Mouse (Mus musculus): ENCODE measurements at regions not wholly inside any gene's neighbourhood (a gene's known extent, or its start where the extent isn't known, plus 50 kb on each side); places are given as distances from the start of the nearest gene placed in this dataset.

DNA sequence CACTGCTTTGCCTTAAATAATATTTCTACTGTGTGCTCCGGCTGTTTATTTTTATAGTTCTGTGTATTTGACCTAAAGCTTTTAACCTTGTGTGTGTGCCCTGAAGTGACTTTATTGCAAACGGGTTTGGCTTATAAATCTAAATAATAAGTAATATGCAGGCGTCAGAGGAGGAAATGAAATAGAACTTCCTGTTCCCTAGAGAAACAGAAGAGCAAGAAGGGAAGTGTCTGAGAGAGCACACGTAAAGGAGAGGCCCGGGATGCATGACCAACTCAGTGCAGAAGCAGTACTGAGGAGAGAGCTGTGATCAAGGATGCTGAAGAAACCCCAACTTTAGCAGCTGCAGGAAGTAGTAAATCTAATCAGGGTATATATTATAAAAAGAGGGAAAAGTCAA is 176.4 kb downstream of the Trib2 start:
- Histone ChIP-seq H3K27ac (ENCODE audit: low read depth) (no peak overlapping the region), H3K36me3 (replicated peaks; ENCODE audit: control insufficient read depth, insufficient read depth, low read length) (no peaks in the 10 kb centered on the region), H3K9ac (replicated peaks; ENCODE audit: low read depth, low read length) (no peak overlapping the region), H3K4me3 (ENCODE audit: low read depth, low read length) (no peak overlapping the region), H3K4me1 (ENCODE audit: control insufficient read depth, insufficient read depth) (peaks cover 5% of the 10 kb centered on the region; the same call in 1 of the 2 replicates), H3K27me3 (ENCODE audit: control insufficient read depth, insufficient read depth, low read length) (no peaks in the 10 kb centered on the region), H3K4me2 (ENCODE audit: low read depth, low read length) (no peak overlapping the region), H3K9me3 (replicated peaks; ENCODE audit: control insufficient read depth, low read length) (no peaks in the 10 kb centered on the region)
- ATAC-seq (ENCODE audit: insufficient read depth, low read depth), result no peak
- no peak for DNase-seq (ENCODE audit: low spot score)
- TF ChIP-seq CTCF (IDR thresholded peaks at IDR 0.05; ENCODE audit: low read depth), result no peak
- no peak for TF ChIP-seq EP300 (IDR thresholded peaks at IDR 0.05; ENCODE audit: low read depth)
- WGBS, result 64% methylated on average over 5 of the region's 5 CpGs

DNA sequence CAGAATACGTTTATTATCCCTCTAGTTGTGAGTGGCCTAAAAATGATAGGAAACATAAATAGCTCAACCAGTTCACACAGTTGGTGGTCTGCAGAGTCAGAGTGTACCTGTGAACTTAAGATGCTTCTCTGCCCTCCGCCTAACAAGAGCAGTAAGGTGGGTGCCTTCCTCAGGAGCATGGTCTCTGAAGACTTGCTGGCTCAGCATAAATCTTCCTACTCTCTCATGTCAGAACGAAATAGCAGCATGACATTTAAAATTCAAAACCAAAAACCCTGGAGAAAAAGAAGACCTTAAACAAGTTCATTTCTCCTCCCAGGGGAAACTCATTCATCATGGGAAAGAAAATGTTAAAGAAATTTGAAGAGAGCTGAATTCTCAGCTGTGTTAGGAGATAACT is 186.8 kb downstream of the Trib2 start:
- TF ChIP-seq EP300 (IDR thresholded peaks at IDR 0.05; ENCODE audit: low read depth) (no peak), CTCF (IDR thresholded peaks at IDR 0.05; ENCODE audit: low read depth) (no peak)
- Histone ChIP-seq H3K4me3 (ENCODE audit: low read depth, low read length) (no peak overlapping the region), H3K9ac (replicated peaks; ENCODE audit: low read depth, low read length) (no peak overlapping the region), H3K27ac (ENCODE audit: low read depth) (no peak overlapping the region), H3K9me3 (replicated peaks; ENCODE audit: control insufficient read depth, low read length) (no peaks in the 10 kb centered on the region), H3K27me3 (ENCODE audit: control insufficient read depth, insufficient read depth, low read length) (no peaks in the 10 kb centered on the region), H3K4me1 (ENCODE audit: control insufficient read depth, insufficient read depth) (no peaks in the 10 kb centered on the region), H3K36me3 (replicated peaks; ENCODE audit: control insufficient read depth, insufficient read depth, low read length) (no peaks in the 10 kb centered on the region), H3K4me2 (ENCODE audit: low read depth, low read length) (no peak overlapping the region)
- ATAC-seq (ENCODE audit: insufficient read depth, low read depth), result no peak
- WGBS, result 76% methylated on average over 3 of the region's 3 CpGs
- no peak for DNase-seq (ENCODE audit: low spot score)

- H3K36me3 ChIP-seq (replicated peaks; ENCODE audit: control insufficient read depth, insufficient read depth, low read length), result no peaks in the 10 kb centered on the region
- no peak overlapping the region for H3K4me3 ChIP-seq (ENCODE audit: low read depth, low read length)
- ATAC-seq (ENCODE audit: insufficient read depth, low read depth) (no peak), DNase-seq (ENCODE audit: low spot score) (no peak)
- no peaks in the 10 kb centered on the region for H3K27me3 ChIP-seq (ENCODE audit: control insufficient read depth, insufficient read depth, low read length)
- no peak overlapping the region for H3K27ac ChIP-seq (ENCODE audit: low read depth)
- TF ChIP-seq CTCF (IDR thresholded peaks at IDR 0.05; ENCODE audit: low read depth), result no peak
- TF ChIP-seq EP300 (IDR thresholded peaks at IDR 0.05; ENCODE audit: low read depth), result no peak
- 78% methylated on average over 2 of the region's 2 CpGs for WGBS
- H3K9ac ChIP-seq (replicated peaks; ENCODE audit: low read depth, low read length), result no peak overlapping the region
- no peaks in the 10 kb centered on the region for H3K9me3 ChIP-seq (replicated peaks; ENCODE audit: control insufficient read depth, low read length)
- H3K4me2 ChIP-seq (ENCODE audit: low read depth, low read length), result no peak overlapping the region
- H3K4me1 ChIP-seq (ENCODE audit: control insufficient read depth, insufficient read depth), result peaks cover 25% of the 10 kb centered on the region
Measured at GRCm38 (mm10) chr12:15619521-15619920, 197.2 kb downstream of the Trib2 start.

DNA sequence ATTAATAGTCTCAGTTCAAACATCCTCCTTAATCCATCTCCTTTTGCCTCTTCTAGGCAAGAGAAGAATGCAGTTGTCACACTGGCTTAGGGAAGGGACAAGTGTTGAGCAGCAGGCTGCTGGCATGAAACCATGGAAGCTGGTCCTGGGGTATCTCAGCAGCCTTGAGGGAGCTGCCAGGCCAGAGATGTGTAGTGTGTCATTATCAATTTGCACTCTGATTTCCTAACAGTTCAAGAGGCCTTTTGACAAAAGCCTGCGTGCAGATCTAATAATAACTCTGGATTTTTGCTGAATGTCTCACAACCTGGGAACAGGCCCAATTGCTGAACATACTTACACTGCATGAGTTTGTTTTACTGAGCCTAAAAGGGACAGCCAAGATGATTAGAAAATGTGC is 199.4 kb downstream of the Trib2 start:
- no peaks in the 10 kb centered on the region for H3K9me3 ChIP-seq (replicated peaks; ENCODE audit: control insufficient read depth, low read length)
- H3K27ac ChIP-seq (ENCODE audit: low read depth), result peak overlapping the region; percentile 88
- DNase-seq (ENCODE audit: low spot score), result peak; percentile 93
- H3K4me3 ChIP-seq (ENCODE audit: low read depth, low read length), result no peak overlapping the region
- no peaks in the 10 kb centered on the region for H3K27me3 ChIP-seq (ENCODE audit: control insufficient read depth, insufficient read depth, low read length)
- no peak overlapping the region for H3K9ac ChIP-seq (replicated peaks; ENCODE audit: low read depth, low read length)
- H3K4me2 ChIP-seq (ENCODE audit: low read depth, low read length), result no peak overlapping the region
- peaks cover 32% of the 10 kb centered on the region for H3K4me1 ChIP-seq (ENCODE audit: control insufficient read depth, insufficient read depth)
- H3K36me3 ChIP-seq (replicated peaks; ENCODE audit: control insufficient read depth, insufficient read depth, low read length), result no peaks in the 10 kb centered on the region
- 12% methylated on average over 1 of the region's 1 CpGs for WGBS
- ATAC-seq (ENCODE audit: insufficient read depth, low read depth), result peak; percentile 97
- peak; percentile 81; the same call in 1 of the 2 replicates for TF ChIP-seq EP300 (IDR thresholded peaks at IDR 0.05; ENCODE audit: low read depth)
- TF ChIP-seq CTCF (IDR thresholded peaks at IDR 0.05; ENCODE audit: low read depth), result no peak

GRCm38 (mm10) chr12:15611847-15612580 is 204.7 kb downstream of the Trib2 start:
- no peak overlapping the region for H3K9ac ChIP-seq (replicated peaks; ENCODE audit: low read depth, low read length)
- H3K36me3 ChIP-seq (replicated peaks; ENCODE audit: control insufficient read depth, insufficient read depth, low read length), result no peaks in the 10 kb centered on the region
- DNase-seq (ENCODE audit: low spot score) (no peak), ATAC-seq (ENCODE audit: insufficient read depth, low read depth) (no peak)
- 63% methylated on average over 5 of the region's 5 CpGs for WGBS
- TF ChIP-seq EP300 (IDR thresholded peaks at IDR 0.05; ENCODE audit: low read depth), result 0 out of 2 replicates have a peak, but pooled peaks have one; percentile 34
- no peak for TF ChIP-seq CTCF (IDR thresholded peaks at IDR 0.05; ENCODE audit: low read depth)
- H3K27ac ChIP-seq (ENCODE audit: low read depth), result no peak overlapping the region
- H3K4me1 ChIP-seq (ENCODE audit: control insufficient read depth, insufficient read depth), result peaks cover 33% of the 10 kb centered on the region
- H3K27me3 ChIP-seq (ENCODE audit: control insufficient read depth, insufficient read depth, low read length), result no peaks in the 10 kb centered on the region
- H3K4me2 ChIP-seq (ENCODE audit: low read depth, low read length), result no peak overlapping the region
- no peak overlapping the region for H3K4me3 ChIP-seq (ENCODE audit: low read depth, low read length)
- H3K9me3 ChIP-seq (replicated peaks; ENCODE audit: control insufficient read depth, low read length), result no peaks in the 10 kb centered on the region

DNA sequence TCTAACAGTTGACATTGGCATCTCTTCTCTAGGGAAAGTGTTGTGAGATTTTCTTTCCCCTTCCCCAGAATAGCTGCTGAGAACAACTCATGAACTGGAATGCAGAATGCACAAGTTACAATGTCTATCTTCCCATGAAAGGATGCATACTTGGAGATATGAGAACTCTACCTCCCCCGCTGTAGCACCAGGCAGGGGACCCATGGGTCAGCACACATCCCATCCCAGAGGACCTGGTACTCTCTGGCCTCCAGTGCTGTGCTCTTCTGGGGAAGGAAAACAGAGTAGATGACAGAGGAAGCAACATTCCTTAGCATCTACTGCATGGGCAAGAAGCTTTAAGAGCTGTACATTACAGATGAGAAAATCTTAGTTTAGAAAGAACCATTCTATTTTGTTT is 209.6 kb downstream of the Trib2 start:
- Histone ChIP-seq H3K9me3 (replicated peaks; ENCODE audit: control insufficient read depth, low read length) (no peaks in the 10 kb centered on the region), H3K36me3 (replicated peaks; ENCODE audit: control insufficient read depth, insufficient read depth, low read length) (no peaks in the 10 kb centered on the region), H3K27ac (ENCODE audit: low read depth) (peak overlapping the region; percentile 32; the same call in 1 of the 2 replicates), H3K4me1 (ENCODE audit: control insufficient read depth, insufficient read depth) (peaks cover 19% of the 10 kb centered on the region), H3K4me3 (ENCODE audit: low read depth, low read length) (no peak overlapping the region), H3K4me2 (ENCODE audit: low read depth, low read length) (no peak overlapping the region), H3K9ac (replicated peaks; ENCODE audit: low read depth, low read length) (no peak overlapping the region), H3K27me3 (ENCODE audit: control insufficient read depth, insufficient read depth, low read length) (no peaks in the 10 kb centered on the region)
- WGBS, result 47% methylated on average over 1 of the region's 1 CpGs
- TF ChIP-seq EP300 (IDR thresholded peaks at IDR 0.05; ENCODE audit: low read depth) (no peak), CTCF (IDR thresholded peaks at IDR 0.05; ENCODE audit: low read depth) (no peak)
- DNase-seq (ENCODE audit: low spot score) (no peak), ATAC-seq (ENCODE audit: insufficient read depth, low read depth) (no peak)
